Mouse (Mus musculus) embryonic facial prominence, embryonic 11.5 days (tissue): Measurements from ENCODE around the gene Gpc5. TPM values are rescaled to one million over a fixed set of nuclear protein-coding genes. Genes with fewer than 3 reads are reported as not detected.

Experiments used
- ATAC-seq: fragments of 200-750 bp; cut with Nextera tagmentation; replicated peaks from 2 replicates; pipeline ENCODE4 v1.8.0; 2017; ENCODE audit warnings: low read depth; ENCODE audit not compliant: insufficient number of reproducible peaks, low FRiP score, low TSS enrichment
- DNase-seq: peaks from one replicate; pipeline ENCODE4 v3.0.0-alpha.2; 2015; ENCODE audit warnings: low spot score
- H3K27ac ChIP-seq: fragments of 300-500 bp; sonication (generic); replicated peaks from 2 replicates; pipeline ENCODE4 v1.5.1; 2014; ENCODE audit warnings: mild to moderate bottlenecking, low read depth, low read length, control low read depth
- H3K27me3 ChIP-seq: fragments of 300-500 bp; sonication (generic); 2 replicates; pipeline ENCODE4 v1.6.1; 2014; ENCODE audit warnings: mild to moderate bottlenecking, low read length, moderate library complexity, mixed read lengths; ENCODE audit not compliant: control insufficient read depth, insufficient read depth
- H3K36me3 ChIP-seq: fragments of 300-500 bp; sonication (generic); replicated peaks from 2 replicates; pipeline ENCODE4 v1.6.1; 2014; ENCODE audit warnings: low read depth, mild to moderate bottlenecking, low read length, moderate library complexity, mixed read lengths; ENCODE audit not compliant: control insufficient read depth, insufficient read depth
- H3K4me1 ChIP-seq: fragments of 300-500 bp; sonication (generic); 2 replicates; pipeline ENCODE4 v1.6.1; 2014; ENCODE audit warnings: low read length, mixed read lengths; ENCODE audit not compliant: control insufficient read depth, insufficient read depth
- H3K4me2 ChIP-seq: fragments of 300-500 bp; sonication (generic); 2 replicates; pipeline ENCODE4 v1.6.1; 2014; ENCODE audit warnings: low read depth, mild to moderate bottlenecking, control low read depth, low read length, moderate library complexity
- H3K4me3 ChIP-seq: fragments of 300-500 bp; sonication (generic); 2 replicates; pipeline ENCODE4 v1.5.1; 2014; ENCODE audit warnings: low read depth, low read length, control low read depth
- H3K9ac ChIP-seq: fragments of 300-500 bp; sonication (generic); replicated peaks from 2 replicates; pipeline ENCODE4 v1.6.1; 2014; ENCODE audit warnings: mild to moderate bottlenecking, control low read depth, low read length
- H3K9me3 ChIP-seq: fragments of 300-500 bp; sonication (generic); replicated peaks from 2 replicates; pipeline ENCODE4 v1.6.1; 2016; ENCODE audit warnings: mild to moderate bottlenecking, low read length, inconsistent platforms, mixed read lengths; ENCODE audit not compliant: control insufficient read depth
- WGBS: fragments of 180-500 bp; shearing (Covaris S2); extraction: QIAGEN DNeasy Blood & Tissue Kit; methylation state at CpG from one replicate; pipeline ENCODE4 v1.1.7; 2014; 5-methylcytosine and 5-hydroxymethylcytosine counted together
- polyA plus RNA-seq: library from polyadenylated mRNA; unstranded; fragments of >200 nt; fragmentation: Nextera tagmentation; extraction: Ambion mirVana; gene quantifications from 2 replicates; pipeline ENCODE4 v1.2.1, GENCODE M21; 2014

The Gpc5 gene
- polyA plus RNA-seq: 1.0 and 1.5 TPM in 2 replicates

DNA sequence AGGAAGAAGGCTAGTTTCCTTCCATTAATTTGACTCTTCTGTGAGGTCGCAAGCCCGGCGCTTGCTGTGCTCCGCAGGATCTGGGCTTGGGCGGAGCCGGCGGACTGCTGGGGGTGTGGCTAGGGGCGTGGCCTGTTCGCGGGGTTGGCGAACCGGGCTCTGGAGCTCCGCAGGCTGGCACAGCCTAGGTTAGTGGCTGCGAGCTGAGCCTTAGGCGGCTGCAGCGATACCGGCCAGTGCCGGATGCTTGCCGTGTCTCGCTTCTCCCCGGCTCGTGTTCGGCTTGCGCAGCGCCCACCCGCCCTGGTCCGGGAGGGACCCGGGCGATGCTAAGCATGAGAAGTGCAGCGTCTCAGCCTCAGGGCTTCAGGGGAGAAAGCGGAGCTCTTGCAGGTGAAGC, at the start of gene Gpc5:
Gpc5 (plus strand) TSS at position 135 of the 400 bp plus-strand sequence.
- DNase-seq: peak; percentile 89
- Histone ChIP-seq H3K4me3 (peak within 1 kb of the TSS; percentile 58), H3K4me1 (no peaks in the 10 kb centered on the region), H3K36me3 (no peaks in the 10 kb centered on the region), H3K27me3 (peaks cover 9% of the 10 kb centered on the region), H3K27ac (no peak within 1 kb of the TSS), H3K4me2 (peak within 1 kb of the TSS; percentile 99), H3K9ac (peak within 1 kb of the TSS; percentile 33), H3K9me3 (no peaks in the 10 kb centered on the region)
- peak; percentile 99 for ATAC-seq
- 0% methylated on average over 31 of the region's 31 CpGs for WGBS

DNA sequence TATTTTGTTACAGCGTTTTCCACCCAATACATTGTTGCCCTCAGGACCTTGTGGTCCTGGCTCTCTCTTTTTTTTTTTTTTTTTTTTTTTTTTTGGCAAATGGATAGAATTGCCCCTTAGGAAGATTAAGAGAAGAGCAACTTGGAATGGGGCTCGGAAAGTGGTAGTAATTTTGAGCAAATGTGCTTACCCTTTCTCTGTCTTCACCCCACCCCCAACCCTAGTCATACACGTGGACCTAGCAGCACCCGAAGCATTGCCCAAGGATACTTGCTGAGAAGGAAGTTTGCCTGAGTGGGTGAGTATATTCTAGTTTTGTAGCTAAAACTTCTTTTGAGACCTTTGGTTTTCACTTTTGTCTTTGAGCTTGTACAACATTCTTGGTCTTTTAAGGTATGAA, 49.4 kb upstream of the Gpc5 start:
- 0% methylated on average over 4 of the region's 4 CpGs for WGBS
- H3K4me2 ChIP-seq: peak overlapping the region; percentile 44
- H3K27me3 ChIP-seq: no peaks in the 10 kb centered on the region
- no peaks in the 10 kb centered on the region for H3K9me3 ChIP-seq
- 0 out of 2 replicates have a peak, but pooled peaks cover 2% of the 10 kb centered on the region for H3K4me1 ChIP-seq
- peaks cover 13% of the 10 kb centered on the region for H3K36me3 ChIP-seq
- ATAC-seq: no peak
- peak overlapping the region; percentile 100 for H3K9ac ChIP-seq
- DNase-seq: peak; percentile 43
- H3K4me3 ChIP-seq: peak overlapping the region; percentile 96
- H3K27ac ChIP-seq: peak overlapping the region; percentile 94; the same call in 1 of the 2 replicates

DNA sequence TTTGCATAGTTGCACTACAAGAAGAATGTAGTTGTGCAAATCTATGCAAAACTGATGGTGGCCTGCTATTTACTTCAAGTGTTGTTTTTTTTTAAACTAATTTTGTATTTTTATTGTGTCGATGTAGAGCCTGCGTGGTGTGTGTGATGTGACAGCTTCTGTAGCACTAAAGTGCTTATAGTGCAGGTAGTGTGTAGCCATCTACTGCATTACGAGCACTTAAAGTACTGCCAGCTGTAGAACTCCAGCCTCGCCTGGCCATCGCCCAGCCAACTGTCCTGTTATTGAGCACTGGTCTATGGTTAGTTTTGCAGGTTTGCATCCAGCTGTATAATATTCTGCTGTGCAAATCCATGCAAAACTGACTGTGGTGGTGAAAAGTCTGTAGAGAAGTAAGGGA, 48.0 kb upstream of the Gpc5 start:
- no peak for DNase-seq

DNA sequence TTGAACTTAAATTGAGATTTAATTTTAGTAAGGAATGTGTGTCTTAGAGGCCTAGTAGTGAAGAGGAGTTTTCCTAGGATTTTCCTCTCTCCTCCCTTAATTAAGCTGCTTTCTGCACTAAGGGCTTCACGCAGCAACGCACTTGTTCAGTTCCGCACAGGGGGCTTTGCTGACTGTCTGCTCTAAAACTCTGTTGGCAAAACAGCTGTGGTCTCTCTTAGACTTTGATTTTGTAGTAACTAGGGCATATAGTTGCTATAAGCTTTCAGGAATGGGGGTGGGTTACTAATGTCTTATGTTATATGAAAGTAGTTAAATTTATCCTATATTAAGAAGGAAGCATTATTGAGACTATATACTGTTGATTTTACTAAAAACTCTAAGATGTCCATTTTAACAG, 46.3 kb upstream of the Gpc5 start:
- 0 out of 2 replicates have a peak, but pooled peaks cover 2% of the 10 kb centered on the region for H3K4me1 ChIP-seq
- H3K9ac ChIP-seq: no peak overlapping the region
- DNase-seq (no peak), ATAC-seq (no peak)
- no peaks in the 10 kb centered on the region for H3K27me3 ChIP-seq
- no peak overlapping the region for H3K4me2 ChIP-seq
- H3K4me3 ChIP-seq: no peak overlapping the region
- no peaks in the 10 kb centered on the region for H3K9me3 ChIP-seq
- WGBS: 92% methylated on average over 3 of the region's 3 CpGs
- peaks cover 13% of the 10 kb centered on the region for H3K36me3 ChIP-seq
- no peak overlapping the region for H3K27ac ChIP-seq

More for the DNA sequence above, 48.0 kb upstream of the Gpc5 start:
- Histone ChIP-seq H3K9ac (no peak overlapping the region), H3K27me3 (no peaks in the 10 kb centered on the region), H3K4me3 (no peak overlapping the region; the same call in 1 of the 2 replicates), H3K36me3 (peaks cover 13% of the 10 kb centered on the region), H3K27ac (no peak overlapping the region), H3K9me3 (no peaks in the 10 kb centered on the region), H3K4me1 (0 out of 2 replicates have a peak, but pooled peaks cover 2% of the 10 kb centered on the region), H3K4me2 (peak overlapping the region; percentile 32; the same call in 1 of the 2 replicates)
- no peak for ATAC-seq
- WGBS: 69% methylated on average over 5 of the region's 5 CpGs

DNA sequence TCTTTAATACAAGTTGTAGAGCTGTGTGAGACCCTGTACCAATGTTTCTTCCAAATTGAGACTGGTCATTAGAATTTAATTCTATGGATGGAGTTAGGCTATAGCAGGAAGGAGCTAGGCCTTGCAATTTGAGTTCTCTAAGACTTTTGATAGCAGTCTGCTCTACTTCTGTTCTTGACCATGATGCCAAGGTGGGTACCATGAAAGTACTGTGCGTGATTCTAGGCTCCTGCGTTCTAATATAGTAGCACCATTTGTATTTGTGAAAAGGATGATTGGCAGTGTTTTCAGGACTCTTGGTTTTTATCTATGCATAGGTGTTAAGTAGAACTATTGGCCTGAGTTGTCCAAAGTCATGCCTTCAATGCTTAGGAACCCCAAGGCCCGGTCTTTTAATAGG, 44.7 kb upstream of the Gpc5 start:
- 0 out of 2 replicates have a peak, but pooled peaks cover 2% of the 10 kb centered on the region for H3K4me1 ChIP-seq
- peaks cover 13% of the 10 kb centered on the region for H3K36me3 ChIP-seq
- DNase-seq: no peak
- H3K9me3 ChIP-seq: no peaks in the 10 kb centered on the region
- H3K4me2 ChIP-seq: no peak overlapping the region
- H3K9ac ChIP-seq: no peak overlapping the region
- ATAC-seq: no peak
- no peak overlapping the region for H3K27ac ChIP-seq
- no peaks in the 10 kb centered on the region for H3K27me3 ChIP-seq
- H3K4me3 ChIP-seq: no peak overlapping the region
- WGBS: 85% methylated on average over 3 of the region's 3 CpGs

DNA sequence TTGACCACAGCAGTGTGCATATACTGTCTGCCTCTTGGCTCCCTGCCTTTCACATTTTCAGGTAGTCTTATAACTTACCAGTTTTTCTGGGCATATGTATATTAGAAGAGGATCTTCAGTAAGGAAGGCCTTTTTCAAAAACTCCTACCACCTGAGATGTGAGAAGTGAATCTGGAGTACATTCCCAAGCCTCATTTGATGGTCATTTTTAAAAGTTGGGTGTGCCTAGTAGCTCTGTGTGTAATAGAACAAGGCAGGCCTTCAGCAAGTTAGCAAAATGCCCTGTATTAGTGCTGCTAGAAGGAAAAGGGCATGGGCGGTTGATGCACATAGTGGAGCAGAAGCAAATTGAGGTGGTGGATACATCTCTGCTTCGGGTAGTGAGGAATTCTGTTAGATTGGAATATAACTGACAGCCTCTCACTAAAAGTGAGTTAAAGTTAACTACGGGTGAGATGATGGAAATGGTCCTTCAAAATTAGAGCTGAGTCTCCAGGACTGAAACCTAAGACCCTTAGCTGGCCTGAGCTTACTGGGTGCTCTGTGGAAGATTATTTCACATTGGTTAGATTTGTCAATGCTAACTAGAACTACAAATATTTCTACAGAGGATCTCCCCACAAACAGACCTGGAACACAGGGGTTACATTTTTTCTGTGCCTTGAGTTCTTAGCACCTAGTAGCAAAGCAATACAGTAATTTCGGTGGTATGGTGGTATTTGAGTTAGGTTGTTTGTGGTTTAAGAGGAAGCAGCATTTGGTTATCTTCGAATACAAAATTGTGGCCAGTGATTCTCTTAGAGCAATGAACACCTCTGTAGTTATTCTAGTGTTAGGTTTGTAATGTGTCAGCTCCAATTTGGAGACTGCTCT, 43.8 kb upstream of the Gpc5 start:
- ATAC-seq: no peak
- no peak overlapping the region for H3K4me3 ChIP-seq
- 60% methylated on average over 5 of the region's 5 CpGs for WGBS
- H3K4me1 ChIP-seq: 0 out of 2 replicates have a peak, but pooled peaks cover 2% of the 10 kb centered on the region
- H3K4me2 ChIP-seq: no peak overlapping the region
- H3K27me3 ChIP-seq: no peaks in the 10 kb centered on the region
- H3K36me3 ChIP-seq: peaks cover 13% of the 10 kb centered on the region
- no peak for DNase-seq
- no peak overlapping the region for H3K27ac ChIP-seq
- H3K9ac ChIP-seq: no peak overlapping the region
- H3K9me3 ChIP-seq: no peaks in the 10 kb centered on the region

DNA sequence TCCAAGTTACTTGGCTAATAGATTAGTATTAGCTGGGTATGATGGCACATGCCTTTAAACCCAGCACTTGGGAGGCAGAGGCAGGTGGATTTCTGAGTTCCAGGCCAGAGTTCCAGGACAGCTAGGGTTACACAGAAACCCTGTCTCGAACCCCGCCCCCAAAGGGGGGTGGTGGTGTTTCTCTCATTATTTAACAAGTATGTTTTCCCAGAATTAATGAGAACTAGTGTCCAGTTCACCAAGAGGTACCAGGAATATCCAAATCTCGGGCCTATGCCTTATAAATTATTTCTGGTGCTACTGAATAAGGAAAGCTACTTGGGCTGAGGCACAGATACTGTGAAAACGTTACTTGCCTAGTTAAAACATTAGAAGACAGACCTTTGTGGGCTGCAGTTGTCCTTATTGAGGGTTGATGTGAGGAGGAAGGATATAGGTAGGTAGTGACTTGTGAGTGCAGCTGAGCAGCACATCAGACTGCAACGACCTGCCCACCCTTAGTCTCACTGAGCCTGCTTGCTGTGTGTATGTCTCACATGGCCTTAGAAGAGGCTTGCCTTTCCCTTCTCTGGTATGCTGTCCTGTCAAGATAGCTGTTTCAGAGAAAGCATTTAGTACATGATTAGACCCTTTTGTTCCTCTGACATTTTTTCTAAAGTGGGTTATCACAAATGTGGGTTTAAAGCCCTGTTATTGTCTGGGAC, 43.0 kb upstream of the Gpc5 start:
- Histone ChIP-seq H3K36me3 (peaks cover 10% of the 10 kb centered on the region), H3K27ac (no peak overlapping the region), H3K4me2 (no peak overlapping the region), H3K4me1 (0 out of 2 replicates have a peak, but pooled peaks cover 2% of the 10 kb centered on the region), H3K4me3 (no peak overlapping the region), H3K9me3 (no peaks in the 10 kb centered on the region), H3K9ac (no peak overlapping the region), H3K27me3 (no peaks in the 10 kb centered on the region)
- WGBS: 35% methylated on average over 5 of the region's 5 CpGs
- DNase-seq: no peak
- peak; percentile 24; the same call in 1 of the 2 replicates for ATAC-seq
